In the genomic region with DNA sequence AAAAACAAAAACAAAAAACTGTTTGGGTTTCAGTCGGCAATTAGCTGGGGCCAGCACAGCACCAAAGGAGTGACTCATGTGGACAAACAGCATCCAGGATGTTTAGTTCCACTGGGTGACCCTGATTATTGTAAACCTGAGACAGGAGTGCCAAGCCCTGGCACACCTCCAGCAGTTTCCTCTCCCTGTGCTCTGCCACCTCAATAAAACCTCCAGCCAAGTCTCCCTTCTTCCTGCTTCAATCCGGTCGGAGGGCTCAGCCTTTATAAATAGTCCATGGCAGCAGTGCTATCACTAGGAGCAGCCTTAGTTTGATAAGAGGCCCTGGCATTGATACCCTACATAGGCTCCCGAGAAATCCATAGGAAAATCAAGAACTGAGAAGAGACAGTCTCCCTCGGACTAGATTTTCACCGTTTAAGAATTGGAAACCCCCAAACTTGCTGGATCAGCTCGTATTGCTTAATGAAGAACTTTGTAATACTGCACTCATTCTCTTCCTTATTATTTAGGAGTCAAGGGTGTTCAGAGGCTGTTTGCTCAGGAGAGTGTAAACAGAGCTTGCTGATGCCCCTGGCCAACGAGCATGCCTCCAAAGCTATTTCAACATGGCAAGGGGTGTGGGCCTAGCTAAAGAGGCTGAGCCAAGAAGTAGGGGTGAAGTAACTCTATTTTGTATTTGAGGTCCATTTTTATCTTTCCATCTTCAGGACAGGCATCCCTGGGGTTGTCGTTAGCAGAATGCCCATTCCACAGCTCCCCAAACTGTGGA, we compare ENCODE assay signal across 12 mouse cellular contexts. TPM values are rescaled to one million over a fixed set of nuclear protein-coding genes. Genes with fewer than 3 reads are reported as not detected.
DNase-seq lines count a peak whose midpoint lies in the region; TF ChIP-seq lines count a peak whose summit lies in the region.
"Had no signal": no experiment of that assay in that cellular context is flagged by ENCODE, and none has a peak within 500 bp of the region (broad histone marks: within the 10 kb centered on the region; RNA-seq: fewer than 3 reads in every experiment).

No protein-coding gene starts in this region.

- H3K36me3 ChIP-seq in liver, adult 2 months (ENCODE audit: control insufficient read depth, insufficient read depth, low read length): no peaks in the 10 kb centered on the region
- H3K36me3 ChIP-seq in small intestine, adult 2 months (ENCODE audit: control insufficient read depth, insufficient read depth, low read length): no peaks in the 10 kb centered on the region
- H3K36me3 ChIP-seq: embryonic facial prominence, embryonic 12.5 days; hindbrain, embryonic 15.5 days had no signal

- H3K9ac ChIP-seq in liver, adult 2 months (ENCODE audit: low read depth, low read length): no peak overlapping the region
- H3K9ac ChIP-seq: embryonic facial prominence, embryonic 12.5 days; hindbrain, embryonic 15.5 days had no signal

- H3K4me3 ChIP-seq in liver, adult 2 months (ENCODE audit: insufficient read depth, low read depth, low read length): no peak overlapping the region
- no peak overlapping the region for H3K4me3 ChIP-seq in small intestine, adult 2 months (ENCODE audit: low read depth, low read length)
- H3K4me3 ChIP-seq: embryonic facial prominence, embryonic 12.5 days; hindbrain, embryonic 15.5 days had no signal

- WGBS in liver, adult 2 months: 11% methylated on average over 9 of the region's 9 CpGs
- 15% methylated on average over 9 of the region's 9 CpGs for WGBS in small intestine, adult 2 months

- H3K79me2 ChIP-seq in liver, adult 2 months (ENCODE audit: control insufficient read depth, insufficient read depth, low read length): no peaks in the 10 kb centered on the region

- peaks cover 5% of the 10 kb centered on the region; the same call in 1 of the 2 replicates for H3K27me3 ChIP-seq in liver, adult 2 months (ENCODE audit: control insufficient read depth, insufficient read depth, low read length)
- no peaks in the 10 kb centered on the region for H3K27me3 ChIP-seq in small intestine, adult 2 months (ENCODE audit: control insufficient read depth, insufficient read depth, low read length)
- H3K27me3 ChIP-seq: hindbrain, embryonic 15.5 days had no signal

- peak overlapping the region; percentile 71 for H3K27ac ChIP-seq in liver, adult 2 months (replicated peaks; ENCODE audit: insufficient read depth, low read depth, low read length)
- peak overlapping the region; percentile 78 for H3K27ac ChIP-seq in small intestine, adult 2 months (ENCODE audit: insufficient read depth, low read depth, low read length)
- H3K27ac ChIP-seq: embryonic facial prominence, embryonic 12.5 days; hindbrain, embryonic 15.5 days had no signal

- TF ChIP-seq POLR2A in liver, adult 2 months (IDR thresholded peaks at IDR 0.05; ENCODE audit: extremely low read depth, insufficient read depth, low read length): no peak
- TF ChIP-seq POLR2A in small intestine, adult 2 months (IDR thresholded peaks at IDR 0.05; ENCODE audit: low read depth, low read length): no peak

- H3K4me1 ChIP-seq in liver, adult 2 months (ENCODE audit: control insufficient read depth, insufficient read depth, low read length): peaks cover 5% of the 10 kb centered on the region; the same call in 1 of the 2 replicates
- peaks cover 19% of the 10 kb centered on the region for H3K4me1 ChIP-seq in small intestine, adult 2 months (ENCODE audit: control insufficient read depth, insufficient read depth, insufficient read length, low read length)

- TF ChIP-seq CTCF in liver, adult 2 months (IDR thresholded peaks at IDR 0.05; ENCODE audit: low read depth, low read length): no peak
- no peak for TF ChIP-seq CTCF in small intestine, adult 2 months (IDR thresholded peaks at IDR 0.05; ENCODE audit: extremely low read depth, insufficient read length, insufficient replicate concordance, low read depth, low read length)

- DNase-seq in adrenal gland, adult (ENCODE audit: inconsistent age in 2 of 2, low spot score in 1 of 2): peak; percentile 45 to 56
- no peak for DNase-seq in adrenal gland, adult 8-10 months
- peak; percentile 95 for DNase-seq in liver, adult 2 months (ENCODE audit: extremely low read depth, low read depth, low spot score)
- no peak for DNase-seq in liver
- DNase-seq in kidney, adult 9 months: peak; percentile 44
- no peak for DNase-seq in natural killer cell, adult 2 months (ENCODE audit: low spot score in 2 of 2)
- no peak for DNase-seq in layer of hippocampus, postnatal 14 days (ENCODE audit: low spot score in 2 of 2)
- DNase-seq: right cerebral cortex, postnatal 14 days had no signal

RNA-seq across cellular contexts. Expression of a gene that starts 0.7 kb away (rescaled TPM):
- total RNA-seq in adrenal gland, adult 8-10 months (2022): under 1 TPM in 2 of 4 experiments, not detected in 2; 0.45 to 0.59 TPM
- total RNA-seq in liver, adult 2 months (2014; rRNA removed): not detected in 2 replicates
- not detected in 2 replicates for polyA plus RNA-seq in liver, adult 2 months (2012; rRNA removed)
- not detected in 2 replicates for polyA plus RNA-seq in small intestine, adult 2 months (2012; rRNA removed)
- 1 to 10 TPM; 2.0 to 2.9 TPM for total RNA-seq in layer of hippocampus, postnatal 14 days (2021)
- total RNA-seq: megakaryocyte progenitor cell, adult 5-6 weeks had no signal

RNA-seq across cellular contexts. Expression of a gene that starts 3.0 kb away (rescaled TPM):
- total RNA-seq in adrenal gland, adult 8-10 months (2022): 1 to 10 TPM; 2.4 to 6.9 (median 3.9) TPM
- total RNA-seq in liver, adult 2 months (2014; rRNA removed): 0.55 and 0.60 TPM in 2 replicates
- 0.20 and 0.45 TPM in 2 replicates for polyA plus RNA-seq in liver, adult 2 months (2012; rRNA removed)
- 15.2 and 19.4 TPM in 2 replicates for polyA plus RNA-seq in small intestine, adult 2 months (2012; rRNA removed)
- 10 to 100 TPM; 17.1 to 19.7 TPM for total RNA-seq in layer of hippocampus, postnatal 14 days (2021)

RNA-seq across cellular contexts. Expression of a gene that starts 29.0 kb away (rescaled TPM):
- total RNA-seq in adrenal gland, adult 8-10 months (2022): 10 to 100 TPM; 63.6 to 76.6 (median 68.7) TPM
- 25.0 and 25.7 TPM in 2 replicates for total RNA-seq in liver, adult 2 months (2014; rRNA removed)
- 2.7 and 3.3 TPM in 2 replicates for polyA plus RNA-seq in liver, adult 2 months (2012; rRNA removed)
- polyA plus RNA-seq in small intestine, adult 2 months (2012; rRNA removed): 1.4 and 2.9 TPM in 2 replicates
- total RNA-seq in layer of hippocampus, postnatal 14 days (2021): 10 to 100 TPM; 44.4 to 45.3 TPM

RNA-seq across cellular contexts. Expression of a gene that starts 38.2 kb away (rescaled TPM):
- total RNA-seq in adrenal gland, adult 8-10 months (2022): 10 to 100 TPM; 26.3 to 35.0 (median 29.7) TPM
- 7.3 and 9.9 TPM in 2 replicates for total RNA-seq in liver, adult 2 months (2014; rRNA removed)
- polyA plus RNA-seq in liver, adult 2 months (2012; rRNA removed): 2.5 and 3.0 TPM in 2 replicates
- 0.06 and 0.51 TPM in 2 replicates for polyA plus RNA-seq in small intestine, adult 2 months (2012; rRNA removed)
- 10 to 100 TPM; 37.0 to 43.6 TPM for total RNA-seq in layer of hippocampus, postnatal 14 days (2021)

RNA-seq across cellular contexts. Expression of a gene that starts 57.8 kb away (rescaled TPM):
- total RNA-seq in adrenal gland, adult 8-10 months (2022): 10 to 100 TPM; 11.7 to 19.3 (median 15.3) TPM
- total RNA-seq in liver, adult 2 months (2014; rRNA removed): 1.2 and 1.7 TPM in 2 replicates
- polyA plus RNA-seq in liver, adult 2 months (2012; rRNA removed): 0.50 and 0.73 TPM in 2 replicates
- polyA plus RNA-seq in small intestine, adult 2 months (2012; rRNA removed): 0.94 and 1.3 TPM in 2 replicates
- 100 to 1,000 TPM; 125 to 127 TPM for total RNA-seq in layer of hippocampus, postnatal 14 days (2021)

Comparison
In these comparisons a context has a peak if more than half of its experiments do, and no peak if none do; other contexts are left out.
1. DNase-seq: peak in adrenal gland, adult (2 of 2), liver, adult 2 months (single experiment) and kidney, adult 9 months (single experiment); none in adrenal gland, adult 8-10 months (single experiment), liver (single experiment), natural killer cell, adult 2 months (0 of 2) and layer of hippocampus, postnatal 14 days (0 of 2).